In genomic region chr5:24659708-24660423, GRCm38 (mm10) we compare ENCODE assay signal across 20 mouse cellular contexts.
"Had no signal": no experiment of that assay in that cellular context is flagged by ENCODE, and none has a peak within 500 bp of the region (broad histone marks: within the 10 kb centered on the region; RNA-seq: fewer than 3 reads in every experiment).

No protein-coding gene starts in this region.

- DNase-seq: kidney, adult 11 months; kidney, adult 8-10 months; kidney, postnatal 10 days; kidney, postnatal 36 days; layer of hippocampus, postnatal 36 days; liver, embryonic 13.5 days; lung, embryonic 14.5 days; lung, postnatal 10 days; retina, postnatal 1 day; right cerebral cortex, postnatal 25 days; spleen, adult 18-20 months; thymus, postnatal 25 days had no signal

- H3K27ac ChIP-seq: kidney, embryonic 15.5 days; left cerebral cortex, adult 2 months; liver, embryonic 13.5 days; midbrain, embryonic 10.5 days; midbrain, embryonic 13.5 days; neural tube, embryonic 13.5 days; stomach, embryonic 15.5 days had no signal

- H3K27me3 ChIP-seq: kidney, embryonic 15.5 days; liver, embryonic 13.5 days; midbrain, embryonic 13.5 days; neural tube, embryonic 13.5 days; stomach, embryonic 15.5 days had no signal

- H3K4me1 ChIP-seq: kidney, embryonic 15.5 days; midbrain, embryonic 10.5 days; stomach, embryonic 15.5 days had no signal

- H3K9ac ChIP-seq: kidney, embryonic 15.5 days; liver, embryonic 13.5 days; lung, embryonic 14.5 days; midbrain, embryonic 13.5 days; neural tube, embryonic 13.5 days; stomach, embryonic 15.5 days had no signal

- H3K4me2 ChIP-seq: kidney, embryonic 15.5 days; liver, embryonic 13.5 days; lung, embryonic 14.5 days; midbrain, embryonic 13.5 days; neural tube, embryonic 13.5 days; stomach, embryonic 15.5 days had no signal

- ATAC-seq: midbrain, embryonic 13.5 days; midbrain, embryonic 16.5 days had no signal

- H3K4me3 ChIP-seq: kidney, embryonic 15.5 days; left cerebral cortex, adult 2 months; liver, embryonic 13.5 days; midbrain, embryonic 10.5 days; midbrain, embryonic 13.5 days; myocyte; neural tube, embryonic 13.5 days; stomach, embryonic 15.5 days had no signal

- H3K9me3 ChIP-seq: kidney, embryonic 15.5 days; liver, embryonic 13.5 days; midbrain, embryonic 10.5 days; midbrain, embryonic 13.5 days; neural tube, embryonic 13.5 days; stomach, embryonic 15.5 days had no signal

- H3K36me3 ChIP-seq: kidney, embryonic 15.5 days; liver, embryonic 13.5 days; midbrain, embryonic 10.5 days; midbrain, embryonic 13.5 days; neural tube, embryonic 13.5 days; stomach, embryonic 15.5 days had no signal
